Mouse (Mus musculus): ENCODE results near the gene Sprr2a2.
"Not testable (repeated sequence)": the region's sequence is repeated elsewhere in the genome, so short reads cannot be mapped to it uniquely, and the experiment has no call there.

The Sprr2a2 gene

DNA sequence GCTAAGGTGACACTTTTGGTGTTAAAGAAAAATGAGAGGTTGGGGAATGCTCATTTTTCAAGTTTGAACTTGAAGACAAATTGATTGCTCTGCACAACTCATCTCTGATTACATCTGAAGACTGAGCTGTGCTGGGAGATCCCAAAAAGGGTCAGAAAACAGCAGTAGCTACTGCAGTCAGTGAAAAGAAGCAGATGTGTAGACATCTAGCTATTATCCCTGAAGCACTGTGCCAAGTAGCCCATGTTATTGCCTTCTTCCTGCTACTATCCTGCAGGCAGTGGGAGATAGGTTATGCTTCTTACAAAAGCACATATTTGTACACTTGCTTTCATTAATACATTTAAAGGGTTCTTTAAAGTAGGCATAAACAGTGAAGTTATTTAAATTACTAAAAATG is 63.9 kb downstream of the Sprr2a2 start:
- not testable (repeated sequence) for DNase-seq

- not testable (repeated sequence) for DNase-seq
These were observed 65.4 kb downstream of the Sprr2a2 start for GRCm38 (mm10) chr3:92280963-92281606.

GRCm38 (mm10) chr3:92285101-92285500 is 69.4 kb downstream of the Sprr2a2 start, which contains the start of gene Sprr2a3:
TSS of gene Sprr2a3 (plus strand) at chr3:92285417.
- DNase-seq = not testable (repeated sequence)

GRCm38 (mm10) chr3:92288489-92288888 is 72.8 kb downstream of the Sprr2a2 start:
- not testable (repeated sequence) for DNase-seq
